Mouse (Mus musculus) E14TG2a.4 (cell line): Measurements from ENCODE around the gene Atraid.
A peak's percentile ranks its signal among the peaks of the same experiment; 100 is the strongest.

Experiments used
- H3K27me3 ChIP-seq: 2 replicates; pipeline ENCODE4 v1.6.1; 2014; ENCODE audit warnings: low read length, control low read depth; ENCODE audit not compliant: insufficient read depth
- H3K36me3 ChIP-seq: 2 replicates; pipeline ENCODE4 v1.6.1; 2014; ENCODE audit warnings: low read length, control low read depth; ENCODE audit not compliant: insufficient read depth
- H3K4me1 ChIP-seq: replicated peaks from 2 replicates; pipeline ENCODE4 v1.6.1; 2014; ENCODE audit warnings: low read depth, low read length, control low read depth
- H3K4me3 ChIP-seq: replicated peaks from 2 replicates; pipeline ENCODE4 v1.5.1; 2014; ENCODE audit warnings: mild to moderate bottlenecking, low read length
- H3K9me3 ChIP-seq: 2 replicates; pipeline ENCODE4 v1.6.1; 2014; ENCODE audit warnings: low read length, control low read depth
- CTCF ChIP-seq: conservative IDR thresholded peaks from 2 replicates; pipeline ENCODE4 v1.5.1; 2014; ENCODE audit warnings: low read length
- NANOG ChIP-seq: IDR thresholded peaks from 2 replicates; pipeline ENCODE4 v1.6.1; 2014; ENCODE audit warnings: borderline replicate concordance, low read length, mixed read lengths
- POU5F1 ChIP-seq: IDR thresholded peaks from 2 replicates; pipeline ENCODE4 v1.6.1; 2014; ENCODE audit warnings: low read length, borderline replicate concordance

Gene Atraid

DNA sequence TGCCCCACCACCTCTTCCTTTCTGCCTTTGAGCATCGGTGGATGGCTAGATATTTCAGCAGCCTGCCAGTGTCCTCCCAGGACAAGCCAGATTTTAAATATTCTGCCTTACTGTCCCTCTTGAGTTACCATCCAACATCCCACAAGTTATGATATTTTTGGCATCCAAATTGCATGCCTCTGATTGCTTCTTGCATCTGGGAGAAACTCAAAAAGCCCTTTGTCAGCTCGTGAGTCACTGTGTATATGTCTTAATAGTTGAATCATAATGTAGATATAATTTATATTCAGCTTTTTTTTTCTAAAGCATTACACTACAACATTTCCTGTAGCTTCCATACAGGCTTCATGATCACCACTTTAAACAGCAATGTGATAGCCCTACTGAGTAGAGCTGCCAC, 39.0 kb downstream of the Atraid start:
- Histone ChIP-seq H3K36me3 (no peaks in the 10 kb centered on the region), H3K4me3 (no peak overlapping the region), H3K4me1 (peaks cover 32% of the 10 kb centered on the region), H3K27me3 (peaks cover 66% of the 10 kb centered on the region), H3K9me3 (no peaks in the 10 kb centered on the region)
- TF ChIP-seq NANOG (no peak), CTCF (no peak), POU5F1 (no peak)

GRCm38 (mm10) chr5:31092231-31092975, 44.3 kb downstream of the Atraid start:
- H3K4me1 ChIP-seq: peaks cover 60% of the 10 kb centered on the region
- TF ChIP-seq CTCF (no peak), NANOG (no peak), POU5F1 (no peak)
- H3K4me3 ChIP-seq: peak overlapping the region; percentile 87
- H3K36me3 ChIP-seq: no peaks in the 10 kb centered on the region
- H3K27me3 ChIP-seq: peaks cover 98% of the 10 kb centered on the region
- no peaks in the 10 kb centered on the region for H3K9me3 ChIP-seq

DNA sequence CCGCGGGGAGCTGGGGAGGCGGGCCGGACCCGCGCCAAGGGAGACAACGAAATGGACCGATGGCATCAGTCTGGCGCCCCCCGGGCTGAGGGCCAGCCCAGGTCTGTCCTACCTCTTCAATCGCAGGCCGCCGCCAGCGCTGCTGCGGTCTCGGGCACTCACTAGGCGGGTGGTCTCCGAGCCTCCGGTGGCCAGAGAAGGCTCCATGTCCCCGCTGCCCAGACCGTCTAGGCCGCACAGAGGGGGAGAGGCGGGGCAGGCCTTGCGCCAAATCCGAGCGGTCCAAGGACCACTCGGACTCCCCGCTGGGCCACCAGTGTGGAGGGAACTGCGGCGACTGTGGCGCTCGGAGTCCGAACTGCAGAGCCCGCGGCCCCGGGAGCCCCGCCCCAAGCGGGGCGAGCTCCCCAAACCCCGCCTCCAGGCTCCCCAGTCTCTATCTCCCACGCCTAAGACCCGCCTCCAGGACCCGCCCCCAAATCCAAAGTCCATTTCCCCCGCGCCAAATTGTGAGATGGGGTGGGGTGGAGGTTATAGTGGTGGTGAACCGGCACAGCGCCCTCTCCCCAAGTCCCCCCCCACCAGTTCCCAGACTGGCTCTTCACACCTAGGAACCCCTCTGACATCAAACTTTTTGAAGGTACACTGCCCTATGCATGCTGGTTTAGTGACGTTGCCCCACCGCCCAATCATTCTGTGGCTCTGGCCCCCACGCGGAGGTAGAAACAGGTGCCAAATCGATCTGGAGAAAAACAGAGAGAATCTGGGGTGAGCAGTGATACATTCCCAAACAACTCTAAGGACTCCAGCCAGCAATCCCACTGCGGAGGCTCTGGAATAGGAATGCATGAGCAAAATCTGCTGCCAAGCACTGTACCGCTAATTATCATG, 45.3 kb downstream of the Atraid start:
- peak overlapping the region; percentile 87 for H3K4me3 ChIP-seq
- no peak for TF ChIP-seq CTCF
- no peak for TF ChIP-seq POU5F1
- no peaks in the 10 kb centered on the region for H3K9me3 ChIP-seq
- peaks cover 98% of the 10 kb centered on the region for H3K27me3 ChIP-seq
- H3K36me3 ChIP-seq: no peaks in the 10 kb centered on the region
- H3K4me1 ChIP-seq: peaks cover 52% of the 10 kb centered on the region

GRCm38 (mm10) chr5:31094100-31094798, 46.1 kb downstream of the Atraid start:
- peaks cover 97% of the 10 kb centered on the region for H3K27me3 ChIP-seq
- H3K4me3 ChIP-seq: peak overlapping the region; percentile 87
- peaks cover 46% of the 10 kb centered on the region for H3K4me1 ChIP-seq
- no peaks in the 10 kb centered on the region for H3K36me3 ChIP-seq
- H3K9me3 ChIP-seq: no peaks in the 10 kb centered on the region
- TF ChIP-seq POU5F1: no peak
- TF ChIP-seq CTCF: no peak
- TF ChIP-seq NANOG: no peak

GRCm38 (mm10) chr5:31094799-31095691, 46.9 kb downstream of the Atraid start:
- TF ChIP-seq NANOG (no peak), CTCF (no peak), POU5F1 (no peak)
- peaks cover 89% of the 10 kb centered on the region for H3K27me3 ChIP-seq
- peak overlapping the region; percentile 87 for H3K4me3 ChIP-seq
- peaks cover 38% of the 10 kb centered on the region for H3K4me1 ChIP-seq
- no peaks in the 10 kb centered on the region for H3K9me3 ChIP-seq
- H3K36me3 ChIP-seq: no peaks in the 10 kb centered on the region

DNA sequence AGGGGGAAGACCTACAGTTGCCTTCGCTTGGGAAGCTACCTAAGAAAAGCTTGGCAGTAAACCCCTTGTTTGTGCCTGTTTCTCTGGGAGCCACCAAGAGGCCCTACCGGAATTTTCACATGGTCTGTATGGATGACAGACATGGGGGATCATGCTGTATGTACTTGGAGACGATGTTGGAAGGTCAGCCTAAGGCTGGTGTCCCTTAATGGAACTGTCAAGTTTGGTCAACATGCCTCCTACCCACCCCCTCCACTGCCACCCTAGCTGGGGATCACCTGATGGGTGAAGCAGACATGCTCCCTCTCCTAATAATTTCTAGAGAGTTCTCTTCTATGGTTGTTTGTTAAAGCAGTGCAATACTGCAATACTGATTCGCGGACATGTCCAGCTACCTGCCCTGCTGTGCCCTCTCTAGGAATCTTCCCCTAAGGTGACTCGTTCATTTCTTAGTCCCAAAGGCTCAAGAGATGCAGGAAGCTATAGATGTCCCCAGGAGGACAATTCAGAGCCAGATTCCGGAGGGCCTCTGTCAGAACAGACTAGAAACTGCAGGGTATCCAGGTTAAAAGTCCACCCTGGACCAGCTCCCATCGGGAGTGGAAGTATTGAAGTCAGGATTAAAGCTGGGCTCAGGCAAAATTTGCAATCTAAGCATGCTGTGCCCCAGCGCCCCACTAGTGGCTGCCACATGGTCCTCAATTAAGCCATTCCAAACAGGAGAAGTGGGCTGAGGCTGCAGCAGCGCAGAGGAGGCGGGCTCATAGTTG, 47.8 kb downstream of the Atraid start:
- peaks cover 36% of the 10 kb centered on the region for H3K4me1 ChIP-seq
- no peak for TF ChIP-seq POU5F1

More for the DNA sequence above, 47.8 kb downstream of the Atraid start:
- H3K27me3 ChIP-seq: peaks cover 81% of the 10 kb centered on the region
- H3K36me3 ChIP-seq: no peaks in the 10 kb centered on the region
- no peaks in the 10 kb centered on the region for H3K9me3 ChIP-seq
- H3K4me3 ChIP-seq: peak overlapping the region; percentile 87
